Mouse (Mus musculus) kidney, adult 18-20 months (tissue): ENCODE results near the gene Lsm14a.

Source experiments
- DNase-seq: peaks from one replicate; pipeline ENCODE4 v3.0.0; 2021

Gene Lsm14a

GRCm38 (mm10) chr7:34393215-34393614, at the start of gene Lsm14a:
Gene Lsm14a, minus strand, starts transcription at chr7:34393315.
- no peak for DNase-seq

GRCm38 (mm10) chr7:34438903-34439302, 45.8 kb upstream of the Lsm14a start:
- DNase-seq, result peak; percentile 5

GRCm38 (mm10) chr7:34433597-34433996, 40.5 kb upstream of the Lsm14a start:
- no peak for DNase-seq

- DNase-seq, result no peak
Measured at GRCm38 (mm10) chr7:34421201-34421600, 28.1 kb upstream of the Lsm14a start.

- DNase-seq, result peak; percentile 42
Measured at GRCm38 (mm10) chr7:34407492-34407891, 14.4 kb upstream of the Lsm14a start.

GRCm38 (mm10) chr7:34403876-34404275, 10.8 kb upstream of the Lsm14a start:
- no peak for DNase-seq

GRCm38 (mm10) chr7:34400070-34400469, 7.0 kb upstream of the Lsm14a start:
- no peak for DNase-seq

- DNase-seq, result no peak
Measured at GRCm38 (mm10) chr7:34398831-34399230, 5.7 kb upstream of the Lsm14a start.

- no peak for DNase-seq
Measured at GRCm38 (mm10) chr7:34396791-34397190, 3.7 kb upstream of the Lsm14a start.

- DNase-seq, result no peak
Measured at GRCm38 (mm10) chr7:34395761-34396160, 2.6 kb upstream of the Lsm14a start.

GRCm38 (mm10) chr7:34394636-34395035, 1.5 kb upstream of the Lsm14a start:
- DNase-seq, result no peak

- no peak for DNase-seq
Measured at GRCm38 (mm10) chr7:34394091-34394490, 976 bp upstream of the Lsm14a start.

- no peak for DNase-seq
Measured at GRCm38 (mm10) chr7:34392335-34392734, 780 bp downstream of the Lsm14a start.

- DNase-seq, result no peak
Measured at GRCm38 (mm10) chr7:34391711-34392110, 1.4 kb downstream of the Lsm14a start.

- DNase-seq, result no peak
Measured at GRCm38 (mm10) chr7:34390834-34391155, 2.3 kb downstream of the Lsm14a start.

GRCm38 (mm10) chr7:34390111-34390833, 2.8 kb downstream of the Lsm14a start:
- DNase-seq, result no peak

GRCm38 (mm10) chr7:34389277-34390085, 3.6 kb downstream of the Lsm14a start:
- DNase-seq, result peak; percentile 95

GRCm38 (mm10) chr7:34388445-34389276, 4.5 kb downstream of the Lsm14a start:
- peak; percentile 84 for DNase-seq

GRCm38 (mm10) chr7:34387784-34388444, 5.2 kb downstream of the Lsm14a start:
- no peak for DNase-seq

- no peak for DNase-seq
Measured at GRCm38 (mm10) chr7:34382803-34383202, 10.3 kb downstream of the Lsm14a start.

GRCm38 (mm10) chr7:34381733-34382132, 11.4 kb downstream of the Lsm14a start:
- no peak for DNase-seq

- no peak for DNase-seq
Measured at GRCm38 (mm10) chr7:34380311-34380710, 12.8 kb downstream of the Lsm14a start.

- DNase-seq, result no peak
Measured at GRCm38 (mm10) chr7:34373906-34374305, 19.2 kb downstream of the Lsm14a start.
